Mouse (Mus musculus): ENCODE measurements at regions not wholly inside any gene's neighbourhood (a gene's known extent, or its start where the extent isn't known, plus 50 kb on each side); places are given as distances from the start of the nearest gene placed in this dataset.

- H3ac ChIP-seq (ENCODE audit: control insufficient read depth, insufficient read length) = no peak overlapping the region
- no peaks in the 10 kb centered on the region for H3K79me2 ChIP-seq (ENCODE audit: control insufficient read depth, insufficient read depth)
- H3K36me3 ChIP-seq (ENCODE audit: control insufficient read depth, insufficient read depth) = no peaks in the 10 kb centered on the region
- H3K27me3 ChIP-seq (ENCODE audit: control insufficient read depth, insufficient read depth, insufficient read length) = no peaks in the 10 kb centered on the region
- H3K4me2 ChIP-seq (ENCODE audit: low read depth) = no peak overlapping the region
- TF ChIP-seq CEBPB (IDR thresholded peaks at IDR 0.05; ENCODE audit: insufficient read depth, poor library complexity, severe bottlenecking) = no peak
- TF ChIP-seq REST (IDR thresholded peaks at IDR 0.05; ENCODE audit: insufficient read depth, insufficient read length) = no peak
- no peak for TF ChIP-seq POLR2A (IDR thresholded peaks at IDR 0.05; ENCODE audit: insufficient read length, low read depth)
- no peak for TF ChIP-seq USF1 (IDR thresholded peaks at IDR 0.05; ENCODE audit: low read depth)
- TF ChIP-seq TCF12 (IDR thresholded peaks at IDR 0.05; ENCODE audit: insufficient read depth, poor library complexity, severe bottlenecking) = no peak
- TF ChIP-seq MYOD1 (IDR thresholded peaks at IDR 0.05; ENCODE audit: control insufficient read depth in 1 of 3, insufficient read length in 2 of 3, low read depth in 2 of 3) = no peak
- H3K4me3 ChIP-seq = no peak overlapping the region
Observed at GRCm38 (mm10) chrX:76010631-76011030, 135.6 kb upstream of the Pls3 start.

- H3K4me3 ChIP-seq = no peak overlapping the region
- H3K79me2 ChIP-seq (ENCODE audit: control insufficient read depth, insufficient read depth) = no peaks in the 10 kb centered on the region
- no peak overlapping the region for H3ac ChIP-seq (ENCODE audit: control insufficient read depth, insufficient read length)
- TF ChIP-seq CEBPB (IDR thresholded peaks at IDR 0.05; ENCODE audit: insufficient read depth, poor library complexity, severe bottlenecking) = no peak
- TF ChIP-seq MYOD1 (IDR thresholded peaks at IDR 0.05; ENCODE audit: control insufficient read depth in 1 of 3, insufficient read length in 2 of 3, low read depth in 2 of 3) = no peak
- no peak for TF ChIP-seq TCF3 (IDR thresholded peaks at IDR 0.05; ENCODE audit: insufficient read length, low read depth)
- TF ChIP-seq USF1 (IDR thresholded peaks at IDR 0.05; ENCODE audit: low read depth) = no peak
- no peak for TF ChIP-seq SRF (IDR thresholded peaks at IDR 0.05; ENCODE audit: control insufficient read depth, insufficient read length, low read depth)
- TF ChIP-seq REST (IDR thresholded peaks at IDR 0.05; ENCODE audit: insufficient read depth, insufficient read length) = no peak
- no peak for TF ChIP-seq MYOG (IDR thresholded peaks at IDR 0.05; ENCODE audit: control insufficient read depth in 1 of 3, insufficient read depth in 1 of 3, insufficient read length in 2 of 3, low read depth in 2 of 3)
- no peak for TF ChIP-seq POLR2AphosphoS2 (IDR thresholded peaks at IDR 0.05; ENCODE audit: insufficient read length, low read depth)
- no peak for TF ChIP-seq TCF12 (IDR thresholded peaks at IDR 0.05; ENCODE audit: insufficient read depth, poor library complexity, severe bottlenecking)
- no peak for TF ChIP-seq POLR2A (IDR thresholded peaks at IDR 0.05; ENCODE audit: insufficient read length, low read depth)
- no peak for TF ChIP-seq E2F4 (IDR thresholded peaks at IDR 0.05; ENCODE audit: insufficient read depth)
- no peak for TF ChIP-seq MAX (IDR thresholded peaks at IDR 0.05; ENCODE audit: low read depth)
- no peaks in the 10 kb centered on the region for H3K27me3 ChIP-seq (ENCODE audit: control insufficient read depth, insufficient read depth, insufficient read length)
- H3K36me3 ChIP-seq (ENCODE audit: control insufficient read depth, insufficient read depth) = no peaks in the 10 kb centered on the region
- H3K4me2 ChIP-seq (ENCODE audit: low read depth) = peak overlapping the region; percentile 38
Observed at GRCm38 (mm10) chrX:75978562-75978961, 103.6 kb upstream of the Pls3 start.

GRCm38 (mm10) chrX:75974671-75975070 lies 99.7 kb upstream of the Pls3 start:
- Histone ChIP-seq H3K27me3 (ENCODE audit: control insufficient read depth, insufficient read depth, insufficient read length) (no peaks in the 10 kb centered on the region), H3K4me3 (no peak overlapping the region), H3K4me2 (ENCODE audit: low read depth) (no peak overlapping the region), H3ac (ENCODE audit: control insufficient read depth, insufficient read length) (no peak overlapping the region), H3K36me3 (ENCODE audit: control insufficient read depth, insufficient read depth) (no peaks in the 10 kb centered on the region), H3K79me2 (ENCODE audit: control insufficient read depth, insufficient read depth) (no peaks in the 10 kb centered on the region)
- peak; percentile 18 for TF ChIP-seq TCF12 (IDR thresholded peaks at IDR 0.05; ENCODE audit: insufficient read depth, poor library complexity, severe bottlenecking)
- TF ChIP-seq TCF3 (IDR thresholded peaks at IDR 0.05; ENCODE audit: insufficient read length, low read depth) = no peak
- no peak for TF ChIP-seq E2F4 (IDR thresholded peaks at IDR 0.05; ENCODE audit: insufficient read depth)
- no peak for TF ChIP-seq REST (IDR thresholded peaks at IDR 0.05; ENCODE audit: insufficient read depth, insufficient read length)
- TF ChIP-seq MAX (IDR thresholded peaks at IDR 0.05; ENCODE audit: low read depth) = no peak
- TF ChIP-seq SRF (IDR thresholded peaks at IDR 0.05; ENCODE audit: control insufficient read depth, insufficient read length, low read depth) = no peak
- TF ChIP-seq POLR2A (IDR thresholded peaks at IDR 0.05; ENCODE audit: insufficient read length, low read depth) = no peak
- peak in 1 of 3 experiments; percentile 67 for TF ChIP-seq MYOG (IDR thresholded peaks at IDR 0.05; ENCODE audit: control insufficient read depth in 1 of 3, insufficient read depth in 1 of 3, insufficient read length in 2 of 3, low read depth in 2 of 3)
- peak; percentile 36 to 55 (median 54) for TF ChIP-seq MYOD1 (IDR thresholded peaks at IDR 0.05; ENCODE audit: control insufficient read depth in 1 of 3, insufficient read length in 2 of 3, low read depth in 2 of 3)
- TF ChIP-seq USF1 (IDR thresholded peaks at IDR 0.05; ENCODE audit: low read depth) = no peak
- no peak for TF ChIP-seq POLR2AphosphoS2 (IDR thresholded peaks at IDR 0.05; ENCODE audit: insufficient read length, low read depth)

GRCm38 (mm10) chrX:75949694-75950093 lies 74.7 kb upstream of the Pls3 start:
- H3K27me3 ChIP-seq (ENCODE audit: control insufficient read depth, insufficient read depth, insufficient read length) = no peaks in the 10 kb centered on the region
- H3K36me3 ChIP-seq (ENCODE audit: control insufficient read depth, insufficient read depth) = no peaks in the 10 kb centered on the region
- TF ChIP-seq SRF (IDR thresholded peaks at IDR 0.05; ENCODE audit: control insufficient read depth, insufficient read length, low read depth) = no peak
- TF ChIP-seq MYOD1 (IDR thresholded peaks at IDR 0.05; ENCODE audit: control insufficient read depth in 1 of 3, insufficient read length in 2 of 3, low read depth in 2 of 3) = peak in 2 of 3 experiments; percentile 8 to 10

GRCm38 (mm10) chrX:75928903-75929302 lies 53.9 kb upstream of the Pls3 start:
- Histone ChIP-seq H3K27me3 (ENCODE audit: control insufficient read depth, insufficient read depth, insufficient read length) (no peaks in the 10 kb centered on the region), H3K4me2 (ENCODE audit: low read depth) (no peak overlapping the region)
- no peak for TF ChIP-seq SRF (IDR thresholded peaks at IDR 0.05; ENCODE audit: control insufficient read depth, insufficient read length, low read depth)
- TF ChIP-seq TCF12 (IDR thresholded peaks at IDR 0.05; ENCODE audit: insufficient read depth, poor library complexity, severe bottlenecking) = no peak
- TF ChIP-seq MYOG (IDR thresholded peaks at IDR 0.05; ENCODE audit: control insufficient read depth in 1 of 3, insufficient read depth in 1 of 3, insufficient read length in 2 of 3, low read depth in 2 of 3) = no peak

More at GRCm38 (mm10) chrX:75949694-75950093, 74.7 kb upstream of the Pls3 start:
- no peaks in the 10 kb centered on the region for H3K79me2 ChIP-seq (ENCODE audit: control insufficient read depth, insufficient read depth)
- no peak overlapping the region for H3ac ChIP-seq (ENCODE audit: control insufficient read depth, insufficient read length)
- no peak overlapping the region for H3K4me2 ChIP-seq (ENCODE audit: low read depth)
- H3K4me3 ChIP-seq = no peak overlapping the region

More at GRCm38 (mm10) chrX:75928903-75929302, 53.9 kb upstream of the Pls3 start:
- Histone ChIP-seq H3ac (ENCODE audit: control insufficient read depth, insufficient read length) (no peak overlapping the region), H3K4me3 (no peak overlapping the region), H3K79me2 (ENCODE audit: control insufficient read depth, insufficient read depth) (no peaks in the 10 kb centered on the region), H3K36me3 (ENCODE audit: control insufficient read depth, insufficient read depth) (no peaks in the 10 kb centered on the region)

Data from myocyte (in vitro differentiated cells).